Mouse (Mus musculus) CD8-positive naive resting alpha-beta T cell, adult 57 days (primary cell): ENCODE results near the gene Rps29. TPM values are rescaled to one million over a fixed set of nuclear protein-coding genes. Genes with fewer than 3 reads are reported as not detected.

Experiments used
- total RNA-seq: library from RNA; stranded (reverse); gene quantifications from one replicate; pipeline ENCODE4 v1.2.4, GENCODE M21; 2023

The Rps29 gene
- 7,025 TPM for total RNA-seq

GRCm38 (mm10) chr12:69158765-69159577 lies at the start of gene Rps29:
Rps29 (minus strand) TSS chr12:69159186.

DNA sequence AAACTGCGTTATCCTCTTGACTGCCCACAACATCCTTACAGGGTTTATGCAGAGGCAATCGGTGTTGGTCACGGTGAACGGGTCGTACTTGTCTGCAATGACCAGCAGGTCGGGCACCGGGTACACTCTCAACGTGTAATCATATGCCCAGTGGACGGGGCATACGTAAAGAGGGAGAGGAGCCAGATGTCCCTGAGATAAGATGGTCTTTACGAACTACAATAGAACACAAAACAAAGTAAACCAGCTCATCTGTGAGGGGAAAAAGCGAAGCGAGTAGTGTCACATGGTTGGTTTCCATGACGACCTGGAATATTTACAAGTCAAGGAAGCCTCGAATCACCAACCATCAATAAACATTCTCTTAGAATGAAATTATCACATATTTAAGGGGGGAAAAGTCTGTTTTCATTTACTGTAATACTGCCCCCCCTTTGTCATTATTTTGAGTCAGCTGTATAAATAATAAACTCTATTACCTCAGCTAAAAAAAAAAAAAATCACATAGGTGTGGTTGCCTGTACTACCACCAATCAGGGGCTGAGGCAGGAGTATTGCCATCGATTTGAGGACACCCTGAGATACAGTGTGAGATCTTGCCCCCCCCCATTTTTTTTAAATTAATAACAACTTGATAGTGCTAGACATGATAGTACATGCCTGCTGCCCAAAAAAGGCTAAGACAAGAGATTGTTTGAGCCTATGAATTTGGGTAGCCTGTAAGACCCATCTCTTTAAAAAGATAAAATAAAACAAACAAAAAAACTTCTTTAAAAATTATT lies 45.3 kb upstream of the Rps29 start, which contains the start of gene Gm49384:
Gene Gm49384 (minus strand): TSS at position 216 of the 782 bp plus-strand sequence.

GRCm38 (mm10) chr12:69198164-69198535 lies 39.2 kb upstream of the Rps29 start, which contains the start of gene Dnaaf2:
Dnaaf2 (minus strand) TSS chr12:69198429.

GRCm38 (mm10) chr12:69196444-69197377 lies 37.7 kb upstream of the Rps29 start, which contains the start of gene Gm49383:
Gm49383 (minus strand) TSS chr12:69197104.

DNA sequence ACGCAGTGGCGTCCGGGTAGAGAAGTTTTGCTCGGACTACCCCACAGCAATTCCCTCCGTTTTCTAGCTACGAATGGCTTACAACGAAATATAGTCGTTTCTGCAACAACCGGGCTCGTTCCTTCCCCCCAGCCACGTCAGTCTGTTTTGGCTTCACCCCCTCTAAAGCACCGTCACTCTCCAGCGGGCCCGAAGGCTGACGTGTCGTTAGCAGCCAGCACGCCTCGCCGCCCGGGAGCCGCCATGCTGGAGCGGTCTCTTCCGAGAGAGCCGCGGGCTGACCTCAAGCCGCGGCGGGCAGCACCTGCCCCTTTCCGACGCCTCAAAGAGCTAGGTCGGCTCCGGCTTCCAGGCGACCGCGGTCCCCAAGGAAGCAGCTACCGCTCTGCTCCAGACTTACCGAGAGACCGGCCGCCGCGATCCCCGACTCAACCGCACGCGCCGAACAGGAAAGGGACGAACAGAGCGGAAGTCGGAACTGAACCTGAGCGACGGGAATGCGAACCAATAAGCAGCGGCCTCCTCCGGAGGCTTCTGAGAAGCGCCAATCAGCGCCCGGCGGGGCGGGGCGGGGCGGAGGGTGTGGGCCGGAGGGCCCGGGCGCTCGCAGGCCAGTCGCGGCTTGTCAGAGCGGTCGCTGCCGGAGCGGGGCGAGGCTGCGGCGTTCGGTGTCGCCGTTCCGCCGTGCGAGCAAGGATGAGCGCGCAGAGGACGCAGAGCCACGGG lies 24.8 kb upstream of the Rps29 start, which contains the start of the genes Rpl36al and Mgat2:
Gene Rpl36al (minus strand): TSS at position 501 of the 726 bp plus-strand sequence.
Gene Mgat2 (plus strand): TSS at position 575 of the 726 bp plus-strand sequence.

GRCm38 (mm10) chr12:69168461-69169106 lies 9.6 kb upstream of the Rps29 start, which contains the start of gene Lrr1:
Lrr1 (plus strand) TSS chr12:69168814.

Other genes with a start within 250 kb of the Rps29 start
- not detected for gene Lrr1, start 9.6 kb upstream of the Rps29 start, total RNA-seq
- 486 TPM for gene Rpl36al, start 24.9 kb upstream of the Rps29 start, total RNA-seq
- gene Mgat2, start 25.0 kb upstream of the Rps29 start, total RNA-seq = 31.7 TPM
- 8.7 TPM for gene Gm49383, start 37.9 kb upstream of the Rps29 start, total RNA-seq
- gene Dnaaf2, start 39.2 kb upstream of the Rps29 start, total RNA-seq = 1.3 TPM
- gene Gm49384, start 45.1 kb upstream of the Rps29 start, total RNA-seq = 7.3 TPM
- 28.1 TPM for gene Pole2, start 69.0 kb upstream of the Rps29 start, total RNA-seq
- 38.3 TPM for gene Klhdc1, start 82.0 kb upstream of the Rps29 start, total RNA-seq
- 58.9 TPM for gene Klhdc2, start 137.5 kb upstream of the Rps29 start, total RNA-seq
- 94.5 TPM for gene Nemf, start 198.0 kb upstream of the Rps29 start, total RNA-seq
- gene Arf6, start 213.0 kb upstream of the Rps29 start, total RNA-seq = 213 TPM
- gene Gm9887, start 213.3 kb upstream of the Rps29 start, total RNA-seq = 3.1 TPM